Mouse (Mus musculus): Measurements from ENCODE around the gene Shisa5.
A peak's percentile ranks its signal among the peaks of the same experiment; 100 is the strongest.

The Shisa5 gene

DNA sequence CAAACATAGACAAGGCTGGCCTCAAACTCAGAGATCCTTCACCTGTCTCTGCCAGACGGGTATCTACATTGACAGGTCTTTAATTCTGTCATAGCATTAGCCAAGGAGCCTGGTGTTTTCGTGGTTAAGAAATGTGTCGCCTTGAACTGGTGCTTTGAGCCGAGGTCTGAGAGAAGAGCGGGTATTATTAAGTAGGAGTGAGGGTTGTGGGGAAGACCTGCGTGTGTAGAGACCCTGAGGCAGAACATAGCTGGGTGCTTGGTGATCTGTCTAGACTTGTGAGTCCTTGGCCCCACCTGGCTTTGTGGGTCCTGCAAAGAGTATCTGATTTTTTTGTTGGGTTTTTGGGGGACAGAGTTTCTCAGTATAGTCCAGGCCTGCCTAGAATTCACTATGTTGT, 15.5 kb downstream of the Shisa5 start:
- no peak for DNase-seq (ENCODE audit: low read depth, low spot score)

- no peak for DNase-seq (ENCODE audit: low read depth, low spot score)
Observed at GRCm38 (mm10) chr9:109054712-109055111, 16.3 kb downstream of the Shisa5 start.

DNA sequence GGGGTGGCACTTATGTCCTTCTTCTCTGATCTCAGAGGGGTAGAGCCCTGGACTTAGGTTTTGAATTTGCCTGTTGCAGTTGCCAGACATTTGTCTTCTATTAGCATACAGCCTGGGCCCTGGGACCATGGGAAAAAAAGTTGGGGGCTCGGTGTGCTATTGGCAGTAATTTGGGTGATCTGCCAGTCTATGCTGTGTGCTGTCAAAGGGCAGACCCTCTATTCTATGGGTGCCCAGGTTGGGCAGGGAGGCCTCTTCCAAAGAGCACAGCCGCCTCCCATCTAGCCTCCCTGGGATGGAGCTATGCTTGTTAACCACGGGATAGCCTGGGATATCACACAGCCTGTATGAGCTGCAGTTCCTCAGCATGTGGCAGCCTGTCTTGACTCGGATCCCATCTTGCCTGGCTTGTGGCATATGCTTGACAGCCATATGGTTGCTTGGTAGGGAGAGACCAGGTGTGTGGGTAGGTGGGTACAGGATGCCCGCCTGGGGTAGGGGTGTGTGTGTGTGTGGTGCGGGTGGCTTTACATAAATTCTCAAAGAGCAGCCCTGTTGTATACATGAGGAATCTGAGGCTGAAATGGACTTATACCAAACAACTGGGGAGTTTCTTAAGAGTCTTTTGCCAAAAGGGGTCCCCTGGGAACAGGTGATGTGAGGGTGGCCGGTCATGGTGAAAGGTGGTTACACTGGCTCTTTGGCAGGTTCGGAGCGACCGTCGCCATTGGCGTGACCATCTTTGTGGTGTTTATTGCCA, 17.1 kb downstream of the Shisa5 start:
- DNase-seq (ENCODE audit: low read depth, low spot score) = no peak

DNA sequence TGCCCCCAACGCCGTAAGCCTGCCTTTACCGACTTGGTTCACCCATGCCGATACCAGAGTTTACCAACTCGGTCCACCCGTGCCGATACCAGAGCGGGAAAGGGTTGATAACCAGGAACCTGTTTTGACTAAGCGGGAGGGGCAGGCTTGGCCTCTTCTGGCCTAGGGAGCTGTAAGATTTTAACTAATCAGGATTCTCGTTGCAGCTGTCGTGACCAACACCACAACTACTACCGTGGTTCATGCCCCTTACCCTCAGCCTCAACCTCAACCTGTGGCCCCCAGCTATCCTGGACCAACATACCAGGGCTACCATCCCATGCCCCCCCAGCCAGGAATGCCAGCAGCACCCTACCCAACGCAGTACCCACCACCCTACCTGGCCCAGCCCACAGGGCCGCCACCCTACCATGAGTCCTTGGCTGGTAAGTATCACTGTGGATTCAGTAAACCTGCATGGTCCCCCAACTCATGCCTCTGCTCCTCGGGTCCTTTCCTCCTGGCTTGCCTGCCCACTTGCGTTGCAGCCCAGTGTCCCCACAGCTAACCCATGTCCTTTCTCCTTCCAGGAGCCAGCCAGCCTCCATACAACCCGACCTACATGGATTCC, 17.8 kb downstream of the Shisa5 start:
- no peak for DNase-seq (ENCODE audit: low read depth, low spot score)

GRCm38 (mm10) chr9:109056916-109057315, 18.6 kb downstream of the Shisa5 start:
- no peak for DNase-seq (ENCODE audit: low read depth, low spot score)

DNA sequence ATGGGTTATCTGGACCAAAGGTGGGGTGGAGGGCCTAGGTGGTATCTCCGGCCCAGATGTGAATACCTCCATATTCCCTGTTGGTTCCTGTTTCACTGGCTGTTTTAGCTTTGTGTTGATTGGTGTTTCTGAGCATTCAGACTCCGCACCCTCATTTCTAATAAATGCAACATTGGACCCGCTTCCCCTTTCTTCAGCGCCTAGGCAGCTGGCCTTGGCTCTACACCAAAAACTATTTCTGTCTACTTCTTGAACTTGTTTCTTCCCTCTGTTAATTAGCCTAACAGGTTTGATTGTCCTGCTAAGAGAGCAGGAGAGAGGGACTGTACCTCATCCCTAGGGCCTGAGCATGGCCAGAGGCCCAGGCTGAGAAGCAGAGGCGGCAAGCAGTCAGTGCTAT, 19.2 kb downstream of the Shisa5 start:
- no peak for DNase-seq (ENCODE audit: low read depth, low spot score)

- no peak for DNase-seq (ENCODE audit: low read depth, low spot score)
Observed at GRCm38 (mm10) chr9:109058006-109058765, 19.8 kb downstream of the Shisa5 start.

GRCm38 (mm10) chr9:109059136-109059903, 21.0 kb downstream of the Shisa5 start, which contains the start of gene Trex1:
Gene Trex1, minus strand, starts transcription at chr9:109059734.
- DNase-seq (ENCODE audit: low read depth, low spot score) = peak; percentile 68

DNA sequence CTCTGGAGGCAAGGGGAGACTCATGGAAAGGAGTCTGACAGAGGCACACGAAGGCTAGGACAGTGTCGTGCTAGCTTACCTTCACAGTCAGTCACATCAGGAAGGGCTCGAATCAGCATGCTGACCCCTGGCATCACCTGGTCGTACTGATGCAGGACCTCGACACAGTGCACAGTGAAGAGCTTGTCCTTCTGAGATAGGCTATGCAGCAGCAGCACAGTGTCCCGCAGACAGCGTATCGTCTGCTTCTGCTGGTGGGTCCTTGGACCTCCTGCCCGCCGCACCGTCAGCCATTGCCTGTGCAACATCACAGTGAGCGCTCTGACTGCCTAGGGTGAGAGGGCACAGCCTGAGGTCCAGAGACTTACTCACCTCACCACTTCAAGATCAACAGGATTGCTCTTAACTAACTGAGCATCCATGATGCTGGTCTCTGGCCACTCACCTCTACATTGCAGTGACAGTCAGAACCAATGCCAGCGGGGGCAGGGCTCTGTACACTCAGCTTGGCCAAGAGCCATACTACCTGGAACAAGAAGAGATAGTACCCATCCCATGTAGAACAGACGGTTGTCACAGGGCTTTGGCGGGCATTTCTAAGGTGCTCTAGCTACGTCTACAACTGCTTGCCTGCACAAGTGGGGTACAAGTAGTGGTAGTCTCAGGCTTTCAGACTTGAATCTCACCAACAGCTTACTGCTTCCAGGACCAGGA, 22.0 kb downstream of the Shisa5 start:
- DNase-seq (ENCODE audit: low read depth, low spot score) = no peak

- DNase-seq (ENCODE audit: low read depth, low spot score) = no peak
Observed at GRCm38 (mm10) chr9:109060898-109061295, 22.5 kb downstream of the Shisa5 start.

- no peak for DNase-seq (ENCODE audit: low read depth, low spot score)
Observed at GRCm38 (mm10) chr9:109068095-109068735, 29.9 kb downstream of the Shisa5 start.

DNA sequence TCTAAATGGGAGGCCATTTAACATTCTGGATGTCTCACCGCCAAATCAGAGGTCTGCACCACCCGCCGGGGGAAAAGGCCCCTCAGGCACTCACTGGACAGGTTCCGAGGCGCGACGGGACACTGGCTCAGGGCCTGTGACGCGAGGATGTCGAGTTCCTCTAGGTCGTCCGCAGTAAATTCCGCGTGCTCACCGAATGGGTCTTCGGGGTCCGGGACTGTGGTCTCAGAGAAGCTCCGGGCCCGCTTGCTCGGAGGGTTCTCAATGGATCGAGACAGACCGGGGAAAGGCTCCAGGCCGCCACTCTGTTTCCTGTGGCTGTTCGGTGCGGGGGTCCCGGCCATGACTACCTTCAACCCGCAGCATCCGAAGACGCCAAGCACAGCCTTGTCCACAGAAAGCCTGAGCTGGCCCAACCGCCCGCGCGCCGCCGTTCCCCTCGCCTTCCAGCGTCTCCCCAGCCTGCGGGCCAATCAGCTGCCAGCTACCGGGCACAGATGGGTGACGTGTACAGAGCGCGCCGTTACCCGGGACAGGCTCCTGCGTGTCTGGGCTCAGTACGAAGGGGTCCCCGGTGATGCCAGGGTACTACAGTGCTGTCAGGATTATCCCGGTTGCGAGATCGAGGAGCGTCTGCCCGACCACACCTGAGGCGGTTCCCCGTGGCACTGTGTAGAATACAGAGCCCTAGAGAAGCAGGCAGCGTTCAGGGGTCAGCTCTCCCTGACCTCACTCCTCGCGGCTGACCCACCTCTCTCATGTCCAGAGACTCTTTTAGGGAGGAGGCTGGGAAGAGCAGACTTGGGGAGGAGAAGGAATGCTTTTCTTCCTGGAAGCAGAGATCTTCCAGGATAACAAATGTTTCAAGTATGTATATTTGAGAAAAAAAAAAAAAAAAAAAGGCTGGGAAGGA, 35.6 kb downstream of the Shisa5 start, which contains the start of gene Atrip:
TSS of gene Atrip (minus strand) at position 464 of the 913 bp plus-strand sequence.
- DNase-seq (ENCODE audit: low read depth, low spot score) = peak; percentile 70

- DNase-seq (ENCODE audit: low read depth, low spot score) = no peak
Observed at GRCm38 (mm10) chr9:109080516-109080915, 42.2 kb downstream of the Shisa5 start.

DNA sequence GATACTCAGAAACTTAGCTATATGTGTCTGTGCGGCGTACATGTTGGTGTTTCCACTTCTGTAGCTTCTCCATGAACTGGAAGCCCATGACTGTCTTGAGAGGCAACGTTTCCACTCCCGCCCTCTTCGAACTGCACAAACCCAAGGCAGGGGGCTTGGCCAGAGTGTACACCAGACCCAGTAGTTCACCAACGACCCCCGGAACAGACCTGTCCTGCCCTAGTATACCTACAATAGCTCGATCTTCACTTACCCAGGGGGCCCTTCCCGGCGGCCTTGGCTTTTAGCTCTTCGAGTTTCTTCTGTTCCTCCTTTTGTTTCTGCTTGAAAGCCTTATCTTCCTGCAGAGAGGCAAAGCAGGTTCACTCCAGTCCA, 43.4 kb downstream of the Shisa5 start:
- no peak for DNase-seq (ENCODE audit: low read depth, low spot score)

GRCm38 (mm10) chr9:109082124-109082800, 43.9 kb downstream of the Shisa5 start, which contains the start of the genes Ccdc51 and Tma7:
Gene Ccdc51, plus strand, starts transcription at chr9:109082493.
Gene Tma7, minus strand, starts transcription at chr9:109082587.
- DNase-seq (ENCODE audit: low read depth, low spot score) = peak; percentile 79

DNA sequence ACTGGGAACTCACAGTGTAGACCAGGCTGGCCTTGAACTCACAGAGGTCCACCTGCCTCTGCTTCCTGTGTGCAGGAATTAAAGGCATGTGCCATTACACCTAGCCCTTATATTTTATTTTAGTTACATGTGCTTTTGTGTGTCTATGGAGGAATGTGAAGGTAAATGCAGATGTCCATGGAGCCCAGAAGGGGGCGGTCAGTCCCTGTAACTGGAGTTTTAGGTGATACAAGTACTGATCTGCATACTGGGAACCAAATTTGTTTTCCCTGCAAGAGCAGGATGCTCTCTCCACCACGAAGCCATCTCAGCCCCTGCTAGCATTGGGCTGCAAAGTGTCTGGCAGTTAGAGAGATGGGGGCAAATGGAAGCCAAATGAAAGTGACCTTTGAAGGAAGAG, 46.6 kb downstream of the Shisa5 start:
- DNase-seq (ENCODE audit: low read depth, low spot score) = no peak

GRCm38 (mm10) chr9:109087987-109088386, 49.6 kb downstream of the Shisa5 start:
- DNase-seq (ENCODE audit: low read depth, low spot score) = no peak

- no peak for DNase-seq (ENCODE audit: low read depth, low spot score)
Observed at GRCm38 (mm10) chr9:109090446-109090845, 52.1 kb downstream of the Shisa5 start.

GRCm38 (mm10) chr9:109091802-109092201, 53.4 kb downstream of the Shisa5 start:
- no peak for DNase-seq (ENCODE audit: low read depth, low spot score)
